Mouse (Mus musculus): ENCODE measurements around the gene Mmp15. TPM values are rescaled to one million over a fixed set of nuclear protein-coding genes. Genes with fewer than 3 reads are reported as not detected.

The Mmp15 gene
- polyA plus RNA-seq, 1 experiment from 2014 or later, result 21.4 TPM

DNA sequence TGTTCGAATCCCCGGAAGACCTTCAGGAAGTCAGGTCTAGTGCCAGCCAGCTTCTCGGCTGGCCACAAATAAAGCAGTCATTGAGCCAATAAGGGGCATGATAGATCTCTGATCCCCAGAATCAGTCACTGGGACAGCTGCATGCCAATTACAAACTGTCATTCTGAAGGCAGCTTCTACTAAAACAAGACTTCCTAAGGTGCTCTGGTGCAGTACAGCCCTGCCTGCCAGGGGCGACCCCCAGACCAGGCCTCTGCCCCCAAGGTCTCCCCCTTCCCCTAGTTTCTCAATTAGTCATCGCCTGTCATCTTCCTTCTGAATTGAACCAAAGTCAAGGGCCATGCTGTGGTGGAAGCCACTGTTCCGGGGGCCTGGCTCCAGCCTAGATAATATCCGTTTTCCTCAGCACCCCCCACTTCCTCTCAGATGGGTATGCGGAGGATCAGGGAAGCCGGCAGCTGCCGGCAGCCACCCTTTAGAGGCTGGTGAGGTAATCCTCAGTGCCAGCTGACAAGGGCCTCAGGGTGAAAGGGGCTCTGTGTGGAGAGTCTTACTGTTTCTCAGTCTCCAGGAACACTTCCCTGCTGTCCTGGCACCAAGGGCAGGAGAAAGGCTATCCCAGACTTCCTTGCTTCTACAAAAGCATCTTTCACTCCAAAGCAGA lies 59.4 kb downstream of the Mmp15 start:
- peak; percentile 78; the same call in 1 of the 2 replicates for ATAC-seq (replicated peaks; ENCODE audit: low FRiP score, low TSS enrichment, low read depth)
- Histone ChIP-seq H3K36me3 (ENCODE audit: control insufficient read depth, insufficient read depth, low read length) (no peaks in the 10 kb centered on the region), H3K4me1 (replicated peaks; ENCODE audit: control insufficient read depth, insufficient read depth, low read length) (0 out of 2 replicates have a peak, but pooled peaks cover 8% of the 10 kb centered on the region), H3K4me3 (ENCODE audit: low read depth, low read length) (no peak overlapping the region), H3K9ac (ENCODE audit: low read length) (no peak overlapping the region), H3K27ac (ENCODE audit: low read depth) (no peak overlapping the region), H3K9me3 (ENCODE audit: control insufficient read depth, low read length) (no peaks in the 10 kb centered on the region), H3K4me2 (ENCODE audit: low read length) (no peak overlapping the region), H3K27me3 (replicated peaks; ENCODE audit: control insufficient read depth, insufficient read depth, low read length) (no peaks in the 10 kb centered on the region)
- no peak for DNase-seq (ENCODE audit: low spot score)
- WGBS, result 44% methylated on average over 10 of the region's 10 CpGs

- H3K4me1 ChIP-seq (replicated peaks; ENCODE audit: control insufficient read depth, insufficient read depth, low read length), result peaks cover 14% of the 10 kb centered on the region; the same call in 1 of the 2 replicates
- H3K4me3 ChIP-seq (ENCODE audit: low read depth, low read length), result no peak overlapping the region
- peaks cover 43% of the 10 kb centered on the region for H3K36me3 ChIP-seq (ENCODE audit: control insufficient read depth, insufficient read depth, low read length)
- no peak overlapping the region for H3K4me2 ChIP-seq (ENCODE audit: low read length)
- no peak for ATAC-seq (replicated peaks; ENCODE audit: low FRiP score, low TSS enrichment, low read depth)
- H3K27ac ChIP-seq (ENCODE audit: low read depth), result no peak overlapping the region
- whole genome bisulfite sequencing, result 89% methylated on average over 14 of the region's 14 CpGs
- H3K27me3 ChIP-seq (replicated peaks; ENCODE audit: control insufficient read depth, insufficient read depth, low read length), result no peaks in the 10 kb centered on the region
- no peak overlapping the region for H3K9ac ChIP-seq (ENCODE audit: low read length)
- no peaks in the 10 kb centered on the region for H3K9me3 ChIP-seq (ENCODE audit: control insufficient read depth, low read length)
- no peak for DNase-seq (ENCODE audit: low spot score)
Observed at GRCm38 (mm10) chr8:95422193-95422810, 70.2 kb downstream of the Mmp15 start.

Other genes with a start within 250 kb of the Mmp15 start
- gene Kifc3, start 149.5 kb upstream of the Mmp15 start, polyA plus RNA-seq (2014; fragmentation: Nextera tagmentation; extraction: Ambion mirVana), result 11.6 and 21.6 TPM in 2 replicates
- 0.30 and 0.81 TPM in 2 replicates for gene Cngb1, start 45.7 kb upstream of the Mmp15 start, polyA plus RNA-seq (2014; fragmentation: Nextera tagmentation; extraction: Ambion mirVana)
- not detected in 2 replicates for gene Tepp, start 41.7 kb upstream of the Mmp15 start, polyA plus RNA-seq (2014; fragmentation: Nextera tagmentation; extraction: Ambion mirVana)
- gene Zfp319, start 20.3 kb upstream of the Mmp15 start, polyA plus RNA-seq (2014; fragmentation: Nextera tagmentation; extraction: Ambion mirVana), result 7.7 and 8.2 TPM in 2 replicates
- gene Usb1, start 20.0 kb upstream of the Mmp15 start, polyA plus RNA-seq (2014; fragmentation: Nextera tagmentation; extraction: Ambion mirVana), result 39.0 and 41.6 TPM in 2 replicates
- 157 and 159 TPM in 2 replicates for gene Cfap20, start 82.6 kb downstream of the Mmp15 start, polyA plus RNA-seq (2014; fragmentation: Nextera tagmentation; extraction: Ambion mirVana)
- gene Csnk2a2, start 137.8 kb downstream of the Mmp15 start, polyA plus RNA-seq (2014; fragmentation: Nextera tagmentation; extraction: Ambion mirVana), result 17.5 and 20.7 TPM in 2 replicates
- gene Ccdc113, start 181.8 kb downstream of the Mmp15 start, polyA plus RNA-seq (2014; fragmentation: Nextera tagmentation; extraction: Ambion mirVana), result 0.27 TPM in 1 of 2 replicates, not detected in the other
- not detected in 2 replicates for gene Prss54, start 224.1 kb downstream of the Mmp15 start, polyA plus RNA-seq (2014; fragmentation: Nextera tagmentation; extraction: Ambion mirVana)